Mouse (Mus musculus) gastrocnemius, adult 18-20 months (tissue): ENCODE data around the gene Mapk1. TPM values are rescaled to one million over a fixed set of nuclear protein-coding genes. Genes with fewer than 3 reads are reported as not detected.
"Not testable (repeated sequence)": the region's sequence is repeated elsewhere in the genome, so short reads cannot be mapped to it uniquely, and the experiment has no call there.

Source experiments
- DNase-seq: peaks from one replicate; pipeline ENCODE4 v3.0.0; 2021; ENCODE audit warnings: low spot score
- long read RNA-seq, 2 experiments: library from polyadenylated mRNA; stranded (forward); transcript quantifications; one replicate each; pipeline ENCODE4 v2.0.0; 2021
- total RNA-seq, 2 experiments: library from RNA; stranded (reverse); gene quantifications; 2 replicates each; pipeline ENCODE4 v1.2.3; 2021

Mapk1 gene
- 100 to 1,000 TPM in 1 of 2 experiments, 10 to 100 TPM in 1; 94.3 to 102 TPM for total RNA-seq
- long read RNA-seq, experiment 1, full-length matches to known transcripts, result 54 of 69 reads
- long read RNA-seq, experiment 1, partial matches to known transcripts, result 10 of 69 reads
- long read RNA-seq, experiment 1, other reads (novel, unspliced or antisense), result 5 of 69 reads
- long read RNA-seq, experiment 2, full-length matches to known transcripts, result 35 of 51 reads
- long read RNA-seq, experiment 2, partial matches to known transcripts, result 7 of 51 reads
- long read RNA-seq, experiment 2, other reads (novel, unspliced or antisense), result 9 of 51 reads

GRCm38 (mm10) chr16:16983131-16983533, at the start of gene Mapk1:
Mapk1 (plus strand) TSS chr16:16983382.
- peak; percentile 96 for DNase-seq

DNA sequence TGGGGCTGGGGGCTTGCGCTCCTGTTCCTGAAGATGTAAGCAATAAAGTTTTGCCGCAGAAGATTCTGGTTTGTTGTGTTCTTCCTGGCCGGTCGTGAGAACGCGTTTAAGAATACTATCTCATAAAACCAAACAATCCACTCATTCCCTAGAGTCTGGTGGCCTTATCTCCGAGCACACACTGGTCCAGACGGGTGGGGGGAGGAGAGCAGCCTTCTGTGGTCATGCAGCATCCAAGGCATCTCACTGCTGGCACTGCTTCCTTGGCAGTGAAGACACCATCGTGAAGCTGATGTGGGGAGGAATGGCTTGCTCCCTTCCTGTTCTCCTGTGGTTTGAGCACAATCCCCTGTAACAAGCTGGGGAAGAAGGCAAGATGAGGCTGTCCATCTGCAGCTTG, 43.6 kb upstream of the Mapk1 start:
- DNase-seq, result no peak

DNA sequence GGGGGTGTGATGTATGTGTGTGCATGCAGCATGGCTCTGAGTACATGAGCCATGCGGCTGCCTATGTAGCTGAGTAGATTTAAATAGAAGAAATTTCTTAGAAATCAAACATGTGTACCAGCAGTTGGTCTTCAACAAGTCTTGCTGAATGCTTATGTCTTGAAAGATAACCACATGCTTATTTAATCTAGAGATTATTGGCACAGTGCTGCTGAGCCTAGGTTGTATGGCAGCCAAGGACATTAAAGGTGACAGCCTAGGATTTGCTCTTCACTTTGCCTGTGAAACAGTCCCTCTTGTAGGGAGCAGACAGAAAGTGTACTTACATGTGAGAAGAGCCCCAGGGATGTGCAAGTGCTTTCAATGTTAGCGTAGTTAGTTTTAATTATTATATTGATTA, 42.1 kb upstream of the Mapk1 start:
- DNase-seq, result no peak

GRCm38 (mm10) chr16:16958575-16958974, 24.6 kb upstream of the Mapk1 start:
- no peak for DNase-seq

- DNase-seq, result no peak
These were observed 23.3 kb upstream of the Mapk1 start for GRCm38 (mm10) chr16:16959907-16960306.

GRCm38 (mm10) chr16:16965149-16965548, 18.0 kb upstream of the Mapk1 start:
- DNase-seq, result no peak

GRCm38 (mm10) chr16:16966290-16966689, 16.9 kb upstream of the Mapk1 start:
- DNase-seq, result no peak

DNA sequence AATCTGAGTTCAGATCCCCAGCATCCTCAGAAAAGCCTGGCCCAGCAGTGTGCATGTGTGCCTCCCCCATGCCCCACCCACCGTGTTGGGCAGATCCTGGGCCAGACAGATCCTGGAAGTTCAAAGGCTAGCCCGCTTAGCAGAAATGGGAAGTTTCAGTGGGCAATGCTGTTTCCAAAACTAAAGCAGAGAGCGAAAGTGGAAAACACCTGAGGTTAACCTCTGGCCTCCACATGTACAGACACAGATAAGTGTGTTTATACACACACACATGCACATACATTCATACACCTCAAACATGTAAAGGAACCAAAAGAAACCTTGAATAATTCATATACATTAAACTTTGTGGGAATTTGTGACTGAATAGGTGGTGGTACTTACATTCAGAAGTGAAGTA, 5.1 kb upstream of the Mapk1 start:
- DNase-seq, result no peak

DNA sequence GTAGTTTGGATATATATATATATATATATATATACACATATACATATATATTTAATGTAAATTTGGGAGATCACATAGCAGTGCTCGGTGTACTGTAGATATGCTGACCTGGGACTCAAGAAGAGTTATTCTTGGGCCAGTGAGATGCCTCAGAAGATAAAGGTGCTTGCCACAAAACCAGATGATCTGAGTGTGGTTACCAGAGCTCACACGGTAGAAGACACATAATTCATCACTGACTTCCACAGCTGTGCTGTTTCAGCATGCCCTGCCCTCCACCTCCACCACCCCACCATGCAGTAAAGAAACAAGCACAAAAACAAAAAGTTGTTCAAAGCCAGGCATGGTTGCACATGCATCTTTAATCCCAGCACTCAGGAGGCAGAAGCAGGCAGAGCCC, 4.4 kb upstream of the Mapk1 start:
- no peak for DNase-seq

GRCm38 (mm10) chr16:16982636-16983035, 546 bp upstream of the Mapk1 start:
- no peak for DNase-seq

- DNase-seq, result peak; percentile 59
These were observed 596 bp downstream of the Mapk1 start for GRCm38 (mm10) chr16:16983534-16984422.

DNA sequence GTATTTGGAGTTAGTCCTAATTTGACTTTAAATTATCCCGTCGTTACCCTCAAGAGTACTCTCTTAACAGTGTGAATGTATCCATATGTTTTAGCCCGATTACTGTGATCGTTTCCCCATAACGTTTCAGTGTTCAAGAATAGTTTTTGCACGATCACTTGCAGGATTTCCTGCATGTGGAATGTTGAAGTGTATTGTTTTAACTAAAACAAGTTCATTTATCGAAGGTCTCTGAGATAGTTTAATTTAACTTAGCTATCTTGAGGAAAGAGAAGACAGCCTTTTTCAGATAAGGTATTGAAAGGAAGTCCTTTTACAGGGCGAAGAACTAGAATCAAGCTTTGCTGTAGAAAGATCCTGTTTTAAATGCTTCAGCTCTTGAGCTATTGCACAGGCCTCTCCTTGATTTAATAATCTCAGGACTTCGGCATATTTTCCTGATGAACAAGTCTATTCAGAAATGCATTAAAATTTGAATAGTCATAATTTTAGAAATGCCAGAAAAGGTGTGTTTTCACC, 1.3 kb downstream of the Mapk1 start:
- DNase-seq, result no peak

- no peak for DNase-seq
These were observed 4.1 kb downstream of the Mapk1 start for GRCm38 (mm10) chr16:16987248-16987647.

DNA sequence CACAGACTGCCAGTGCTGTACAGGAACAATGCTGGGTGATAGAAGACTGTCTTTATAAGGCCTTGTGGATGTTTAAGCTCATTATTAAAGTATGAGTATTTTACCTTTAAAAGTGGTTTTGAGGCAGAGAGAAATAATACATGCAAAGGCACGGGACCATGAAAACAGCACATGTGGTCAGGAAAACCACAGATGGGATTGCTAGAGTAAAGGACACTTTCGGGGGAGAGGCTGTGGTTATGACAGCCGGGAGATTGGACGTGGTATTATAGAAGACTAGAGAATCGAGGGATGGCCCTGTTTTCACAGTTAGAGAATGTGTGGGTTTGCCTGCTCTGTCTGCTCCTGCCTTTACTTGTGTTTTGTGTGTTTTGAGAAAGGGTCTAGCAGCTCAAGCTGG, 5.7 kb downstream of the Mapk1 start:
- DNase-seq, result no peak

- DNase-seq, result no peak
These were observed 6.8 kb downstream of the Mapk1 start for GRCm38 (mm10) chr16:16990021-16990420.

- DNase-seq, result no peak
These were observed 11.4 kb downstream of the Mapk1 start for GRCm38 (mm10) chr16:16994426-16995052.

DNA sequence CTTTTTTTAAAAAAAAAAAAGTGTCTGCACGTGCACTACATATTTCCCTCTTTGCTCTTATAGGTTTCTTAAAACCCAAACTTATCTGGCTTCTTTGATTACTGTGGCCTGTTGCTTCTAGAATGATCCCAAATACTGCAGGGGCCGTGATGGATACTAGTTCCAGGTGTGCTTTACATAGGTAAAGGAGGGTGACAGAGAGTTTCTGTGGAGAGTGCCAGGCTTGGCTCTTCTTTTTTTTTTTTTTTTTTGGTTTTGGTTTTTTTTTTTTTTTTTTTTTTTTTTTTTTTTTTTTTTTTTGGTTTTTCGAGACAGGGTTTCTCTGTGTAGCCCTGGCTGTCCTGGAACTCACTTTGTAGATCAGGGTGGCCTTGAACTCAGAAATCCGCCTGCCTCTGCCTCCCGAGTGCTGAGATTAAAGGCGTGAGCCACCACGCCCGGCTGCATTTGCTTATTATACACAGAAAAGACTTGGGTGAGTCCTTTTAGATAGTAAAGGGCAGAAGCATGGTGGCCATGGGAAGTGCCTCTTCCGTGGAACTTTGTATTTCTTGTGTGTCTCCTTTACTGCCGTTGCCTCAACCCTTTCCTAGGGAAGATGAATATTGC, 13.0 kb downstream of the Mapk1 start:
- not testable (repeated sequence) for DNase-seq

GRCm38 (mm10) chr16:17001109-17001508, 17.9 kb downstream of the Mapk1 start:
- no peak for DNase-seq

DNA sequence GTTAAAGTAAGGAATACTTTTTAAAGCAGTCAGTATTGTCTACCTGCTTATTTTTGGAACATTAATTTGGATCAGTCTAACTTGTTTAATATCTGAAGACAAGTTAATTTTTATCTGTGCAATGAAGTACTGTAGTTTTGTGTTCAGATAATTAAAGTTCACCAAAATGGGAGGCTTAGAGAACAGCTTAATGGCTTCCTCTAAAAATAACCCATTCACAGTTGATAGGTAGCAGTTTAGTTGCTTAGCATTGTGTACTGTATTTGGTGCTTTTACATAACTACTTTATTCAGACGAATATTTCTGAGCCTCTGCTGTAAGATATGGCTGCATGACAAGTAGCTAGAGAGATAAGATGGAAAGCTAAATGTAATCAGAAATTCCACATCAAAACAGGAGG, 23.9 kb downstream of the Mapk1 start:
- DNase-seq, result no peak

DNA sequence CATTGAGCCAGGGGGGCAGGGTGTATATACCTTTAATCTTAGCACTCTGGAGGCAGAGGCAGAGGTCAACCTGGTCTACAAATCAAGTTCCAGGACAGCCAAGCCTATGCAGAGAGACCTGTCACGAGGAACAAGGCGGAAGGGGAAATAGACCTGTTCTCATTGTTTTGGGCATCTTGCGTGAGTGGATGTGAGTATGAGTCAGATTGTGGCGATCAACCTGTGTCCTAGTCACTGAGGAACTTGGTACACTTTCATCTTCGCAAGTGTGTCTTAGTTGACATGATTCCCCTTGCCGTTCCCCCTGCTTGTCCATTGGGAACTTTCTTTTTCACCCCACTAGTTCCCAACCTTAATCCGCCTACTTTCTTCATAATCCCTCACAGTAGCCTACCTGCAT, 26.9 kb downstream of the Mapk1 start:
- no peak for DNase-seq

GRCm38 (mm10) chr16:17012583-17012982, 29.4 kb downstream of the Mapk1 start:
- no peak for DNase-seq
